Mouse (Mus musculus) lung, embryonic 16.5 days (tissue): ENCODE measurements around the gene Angpt4. TPM values are rescaled to one million over a fixed set of nuclear protein-coding genes. Genes with fewer than 3 reads are reported as not detected.

Experiments used
- ATAC-seq: fragments of 200-750 bp; cut with Nextera tagmentation; 2 replicates; pipeline ENCODE4 v1.8.0; 2017; ENCODE audit warnings: low read depth, mild to moderate bottlenecking, moderate library complexity
- H3K27ac ChIP-seq: fragments of 300-500 bp; sonication (generic); 2 replicates; pipeline ENCODE4 v1.5.1; 2014; ENCODE audit warnings: mild to moderate bottlenecking, control low read depth, low read length
- H3K27me3 ChIP-seq: fragments of 300-500 bp; sonication (generic); 2 replicates; pipeline ENCODE4 v1.6.1; 2014; ENCODE audit warnings: low read depth, low read length, mixed read lengths; ENCODE audit not compliant: control insufficient read depth, insufficient read depth
- H3K36me3 ChIP-seq: fragments of 300-500 bp; sonication (generic); 2 replicates; pipeline ENCODE4 v1.6.1; 2014; ENCODE audit warnings: low read length; ENCODE audit not compliant: control insufficient read depth, insufficient read depth
- H3K4me1 ChIP-seq: fragments of 300-500 bp; sonication (generic); replicated peaks from 2 replicates; pipeline ENCODE4 v1.6.1; 2014; ENCODE audit warnings: low read length, mixed read lengths; ENCODE audit not compliant: control insufficient read depth, insufficient read depth
- H3K4me2 ChIP-seq: fragments of 300-500 bp; sonication (generic); 2 replicates; pipeline ENCODE4 v1.6.1; 2014; ENCODE audit warnings: low read depth, low read length, control low read depth
- H3K4me3 ChIP-seq: fragments of 300-500 bp; sonication (generic); 2 replicates; pipeline ENCODE4 v1.5.1; 2014; ENCODE audit warnings: mild to moderate bottlenecking, low read length, control low read depth
- H3K9ac ChIP-seq: fragments of 300-500 bp; sonication (generic); 2 replicates; pipeline ENCODE4 v1.6.1; 2014; ENCODE audit warnings: low read length, control low read depth
- H3K9me3 ChIP-seq: fragments of 300-500 bp; sonication (generic); 2 replicates; pipeline ENCODE4 v1.6.1; 2016; ENCODE audit warnings: low read length; ENCODE audit not compliant: control insufficient read depth
- WGBS: fragments of 180-500 bp; shearing (Covaris S2); extraction: QIAGEN DNeasy Blood & Tissue Kit; methylation state at CpG from one replicate; pipeline ENCODE4 v1.1.7; 2014; 5-methylcytosine and 5-hydroxymethylcytosine counted together
- polyA plus RNA-seq: library from polyadenylated mRNA; unstranded; fragments of >200 nt; fragmentation: Nextera tagmentation; extraction: Ambion mirVana; gene quantifications from 2 replicates; pipeline ENCODE4 v1.2.1, GENCODE M21; 2015

Angpt4 gene
- polyA plus RNA-seq: 0.57 and 0.78 TPM in 2 replicates

- Histone ChIP-seq H3K36me3 (no peaks in the 10 kb centered on the region), H3K9me3 (no peaks in the 10 kb centered on the region), H3K4me1 (peaks cover 6% of the 10 kb centered on the region; the same call in 1 of the 2 replicates), H3K4me2 (no peak within 1 kb of the TSS), H3K27ac (no peak within 1 kb of the TSS), H3K27me3 (no peaks in the 10 kb centered on the region), H3K9ac (no peak within 1 kb of the TSS), H3K4me3 (no peak within 1 kb of the TSS)
- ATAC-seq: peak; percentile 63; the same call in 1 of the 2 replicates
- WGBS: 43% methylated on average over 13 of the region's 13 CpGs
These were observed at the start of gene Angpt4 for GRCm38 (mm10) chr2:151910919-151911500. Gene Angpt4 (plus strand): TSS chr2:151911210.

GRCm38 (mm10) chr2:151862257-151862810 is 48.7 kb upstream of the Angpt4 start:
- H3K4me3 ChIP-seq: no peak overlapping the region
- H3K4me1 ChIP-seq: no peaks in the 10 kb centered on the region
- H3K36me3 ChIP-seq: no peaks in the 10 kb centered on the region
- H3K9me3 ChIP-seq: no peaks in the 10 kb centered on the region
- H3K4me2 ChIP-seq: no peak overlapping the region
- no peak overlapping the region for H3K9ac ChIP-seq
- H3K27ac ChIP-seq: no peak overlapping the region
- WGBS: 44% methylated on average over 5 of the region's 5 CpGs
- no peaks in the 10 kb centered on the region for H3K27me3 ChIP-seq
- no peak for ATAC-seq

GRCm38 (mm10) chr2:151864941-151865340 is 46.1 kb upstream of the Angpt4 start:
- no peak overlapping the region for H3K9ac ChIP-seq
- WGBS: 79% methylated on average over 6 of the region's 6 CpGs
- no peak for ATAC-seq
- H3K27ac ChIP-seq: no peak overlapping the region
- H3K4me2 ChIP-seq: no peak overlapping the region
- H3K27me3 ChIP-seq: no peaks in the 10 kb centered on the region
- no peaks in the 10 kb centered on the region for H3K36me3 ChIP-seq
- no peaks in the 10 kb centered on the region for H3K9me3 ChIP-seq
- no peak overlapping the region for H3K4me3 ChIP-seq
- no peaks in the 10 kb centered on the region for H3K4me1 ChIP-seq

GRCm38 (mm10) chr2:151866487-151866886 is 44.5 kb upstream of the Angpt4 start:
- Histone ChIP-seq H3K27ac (no peak overlapping the region), H3K27me3 (no peaks in the 10 kb centered on the region), H3K36me3 (no peaks in the 10 kb centered on the region), H3K9ac (no peak overlapping the region), H3K9me3 (no peaks in the 10 kb centered on the region), H3K4me3 (no peak overlapping the region), H3K4me2 (no peak overlapping the region), H3K4me1 (no peaks in the 10 kb centered on the region)
- 26% methylated on average over 4 of the region's 4 CpGs for WGBS
- peak; percentile 54; the same call in 1 of the 2 replicates for ATAC-seq

- Histone ChIP-seq H3K4me1 (no peaks in the 10 kb centered on the region), H3K4me3 (no peak overlapping the region), H3K27me3 (no peaks in the 10 kb centered on the region), H3K27ac (no peak overlapping the region), H3K9ac (no peak overlapping the region), H3K36me3 (no peaks in the 10 kb centered on the region), H3K4me2 (no peak overlapping the region), H3K9me3 (no peaks in the 10 kb centered on the region)
- ATAC-seq: no peak
- WGBS: 78% methylated on average over 8 of the region's 8 CpGs
These were observed 42.8 kb upstream of the Angpt4 start for GRCm38 (mm10) chr2:151868196-151868595.

GRCm38 (mm10) chr2:151874551-151874950 is 36.5 kb upstream of the Angpt4 start:
- no peak for ATAC-seq
- no peak overlapping the region for H3K4me2 ChIP-seq
- no peaks in the 10 kb centered on the region for H3K4me1 ChIP-seq
- H3K9me3 ChIP-seq: no peaks in the 10 kb centered on the region
- H3K4me3 ChIP-seq: no peak overlapping the region
- H3K36me3 ChIP-seq: no peaks in the 10 kb centered on the region
- H3K27me3 ChIP-seq: no peaks in the 10 kb centered on the region
- H3K27ac ChIP-seq: no peak overlapping the region
- no peak overlapping the region for H3K9ac ChIP-seq

- Histone ChIP-seq H3K9ac (no peak overlapping the region), H3K27ac (no peak overlapping the region), H3K4me2 (no peak overlapping the region), H3K4me3 (no peak overlapping the region), H3K9me3 (no peaks in the 10 kb centered on the region), H3K4me1 (no peaks in the 10 kb centered on the region), H3K36me3 (no peaks in the 10 kb centered on the region), H3K27me3 (no peaks in the 10 kb centered on the region)
- WGBS: 13% methylated on average over 8 of the region's 8 CpGs
- peak; percentile 65 for ATAC-seq
These were observed 35.0 kb upstream of the Angpt4 start for GRCm38 (mm10) chr2:151876012-151876485.

GRCm38 (mm10) chr2:151878645-151879044 is 32.4 kb upstream of the Angpt4 start:
- Histone ChIP-seq H3K9me3 (no peaks in the 10 kb centered on the region), H3K9ac (no peak overlapping the region), H3K27ac (no peak overlapping the region), H3K4me3 (no peak overlapping the region), H3K4me2 (no peak overlapping the region), H3K4me1 (no peaks in the 10 kb centered on the region), H3K27me3 (no peaks in the 10 kb centered on the region), H3K36me3 (no peaks in the 10 kb centered on the region)
- no peak for ATAC-seq
- WGBS: 68% methylated on average over 3 of the region's 3 CpGs

GRCm38 (mm10) chr2:151879760-151880159 is 31.2 kb upstream of the Angpt4 start:
- H3K27ac ChIP-seq: no peak overlapping the region
- no peak overlapping the region for H3K4me3 ChIP-seq
- H3K4me2 ChIP-seq: no peak overlapping the region
- WGBS: 48% methylated on average over 2 of the region's 2 CpGs
- no peak for ATAC-seq
- no peaks in the 10 kb centered on the region for H3K9me3 ChIP-seq
- no peak overlapping the region for H3K9ac ChIP-seq
- no peaks in the 10 kb centered on the region for H3K4me1 ChIP-seq
- H3K36me3 ChIP-seq: no peaks in the 10 kb centered on the region
- H3K27me3 ChIP-seq: no peaks in the 10 kb centered on the region
